Mouse (Mus musculus): ENCODE data around the gene Dyx1c1.

DNA sequence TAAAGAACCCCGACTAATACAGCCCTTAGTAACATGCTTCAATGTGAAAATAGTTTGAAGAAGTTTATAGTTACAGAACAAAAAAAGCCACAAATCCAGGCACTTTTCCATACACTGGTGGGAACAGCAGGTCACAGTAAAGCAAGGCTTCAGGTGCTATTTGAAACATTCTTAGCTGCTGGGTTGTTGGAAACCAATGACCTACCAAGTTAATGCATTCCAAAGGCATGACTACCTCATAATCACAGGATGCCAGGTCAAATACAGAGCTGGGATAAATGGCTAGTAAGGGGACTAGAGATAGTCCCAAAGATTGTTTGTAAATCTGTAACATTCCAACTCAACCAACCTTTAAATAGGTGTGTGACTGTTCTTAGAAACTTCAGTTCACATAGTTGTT is 16.7 kb downstream of the Dyx1c1 start:
- TF ChIP-seq CHD2 (IDR thresholded peaks at IDR 0.05; ENCODE audit: low read depth, low read length) = no peak
- no peak for TF ChIP-seq ZNF384 (IDR thresholded peaks at IDR 0.05; ENCODE audit: low read depth, low read length)
- TF ChIP-seq MAFK (IDR thresholded peaks at IDR 0.05; ENCODE audit: insufficient read depth, low read depth, low read length) = no peak
- no peak for TF ChIP-seq ZC3H11A (IDR thresholded peaks at IDR 0.05; ENCODE audit: borderline replicate concordance, low read depth, low read length)

All from ES-E14 (cell line).